30 mouse cellular contexts compared by ENCODE assay signal in genomic region chr13:104908691-104909090, GRCm38 (mm10). TPM values are rescaled to one million over a fixed set of nuclear protein-coding genes. Genes with fewer than 3 reads are reported as not detected.
DNase-seq lines count a peak whose midpoint lies in the region; ATAC-seq and TF ChIP-seq lines count a peak whose summit lies in the region.
"Had no signal": no experiment of that assay in that cellular context is flagged by ENCODE, and none has a peak within 500 bp of the region (broad histone marks: within the 10 kb centered on the region; RNA-seq: fewer than 3 reads in every experiment).

No protein-coding gene starts in this region.

- peak; percentile 14 for DNase-seq in embryo, embryonic 10.5 days (ENCODE audit: low spot score)
- DNase-seq in embryo, embryonic 11 days, result no peak
- DNase-seq in kidney, postnatal 10 days, result peak; percentile 29
- no peak for DNase-seq in kidney, adult 2 months
- DNase-seq in lung, embryonic 14.5 days, result peak; percentile 35
- no peak for DNase-seq in lung, adult 2 months
- peak; percentile 19 for DNase-seq in 3134 (ENCODE audit: extremely low read depth, insufficient read length, low spot score)
- no peak for DNase-seq in cerebellum, adult 9-10 months
- DNase-seq: adrenal gland, adult 2 months; adrenal gland, postnatal 14 days; cerebellum, adult 11-12 months; cerebellum, adult 8-10 months; cerebellum, postnatal 14 days; forebrain, postnatal 0 days; gastrocnemius, adult 2 months; gastrocnemius, postnatal 14 days; heart, adult 18-20 months; heart, postnatal 14 days; heart, postnatal 4 days had no signal

- no peak for TF ChIP-seq CTCF in kidney, adult 2 months (conservative IDR thresholded peaks at IDR 0.05; ENCODE audit: insufficient read depth, insufficient read length, low read depth, low read length)
- no peak for TF ChIP-seq CTCF in lung, embryonic 14.5 days (IDR thresholded peaks at IDR 0.05; ENCODE audit: low read depth)
- no peak for TF ChIP-seq CTCF in lung, adult 2 months (IDR thresholded peaks at IDR 0.05; ENCODE audit: insufficient read depth, low read length)

- no peaks in the 10 kb centered on the region for H3K4me1 ChIP-seq in kidney, adult 2 months (ENCODE audit: control insufficient read depth, insufficient read depth, low read length)
- no peaks in the 10 kb centered on the region for H3K4me1 ChIP-seq in lung, embryonic 14.5 days (ENCODE audit: insufficient read depth)
- H3K4me1 ChIP-seq in lung, adult 2 months (ENCODE audit: control insufficient read depth, insufficient read depth, low read length), result no peaks in the 10 kb centered on the region
- H3K4me1 ChIP-seq: embryonic facial prominence, embryonic 12.5 days; embryonic facial prominence, embryonic 15.5 days had no signal

- H3K27me3 ChIP-seq in kidney, adult 2 months (replicated peaks; ENCODE audit: control insufficient read depth, insufficient read depth, low read length), result no peaks in the 10 kb centered on the region
- H3K27me3 ChIP-seq in lung, embryonic 14.5 days (ENCODE audit: insufficient read depth, low read length), result no peaks in the 10 kb centered on the region
- H3K27me3 ChIP-seq: embryonic facial prominence, embryonic 12.5 days; embryonic facial prominence, embryonic 15.5 days; heart, embryonic 13.5 days had no signal

- no peak overlapping the region for H3K4me3 ChIP-seq in kidney, adult 2 months (ENCODE audit: insufficient read depth, low read depth, low read length)
- H3K4me3 ChIP-seq in lung, embryonic 14.5 days (ENCODE audit: low read depth, low read length), result no peak overlapping the region
- H3K4me3 ChIP-seq in lung, adult 2 months (replicated peaks; ENCODE audit: extremely low read depth, low read depth, low read length), result no peak overlapping the region
- H3K4me3 ChIP-seq: embryonic facial prominence, embryonic 12.5 days; embryonic facial prominence, embryonic 15.5 days; gastrocnemius, adult 2 months; heart, embryonic 10.5 days; heart, embryonic 13.5 days had no signal

- ATAC-seq in lung, embryonic 14.5 days (ENCODE audit: insufficient read depth), result peak; percentile 62; the same call in 1 of the 2 replicates
- ATAC-seq: CD4-positive, CD25-positive, alpha-beta regulatory T cell, adult 4 months; forebrain, embryonic 14.5 days; forebrain, postnatal 0 days had no signal

- no peak for TF ChIP-seq POLR2A in kidney, adult 2 months (IDR thresholded peaks at IDR 0.05; ENCODE audit: low read depth, low read length)
- TF ChIP-seq POLR2A in lung, adult 2 months (IDR thresholded peaks at IDR 0.05; ENCODE audit: borderline replicate concordance, extremely low read depth, low read depth, low read length), result no peak

- 76% methylated on average over 7 of the region's 7 CpGs for WGBS in kidney, adult 2 months
- WGBS in lung, embryonic 14.5 days, result 48% methylated on average over 7 of the region's 7 CpGs
- WGBS in lung, adult 2 months, result 68% methylated on average over 7 of the region's 7 CpGs

- no peak overlapping the region for H3K4me2 ChIP-seq in lung, embryonic 14.5 days
- H3K4me2 ChIP-seq: embryonic facial prominence, embryonic 12.5 days; embryonic facial prominence, embryonic 15.5 days; heart, embryonic 13.5 days; hindbrain, embryonic 14.5 days had no signal

- H3K36me3 ChIP-seq in kidney, adult 2 months (ENCODE audit: control insufficient read depth, insufficient read depth, low read length), result no peaks in the 10 kb centered on the region
- no peaks in the 10 kb centered on the region for H3K36me3 ChIP-seq in lung, embryonic 14.5 days (ENCODE audit: insufficient read depth)
- H3K36me3 ChIP-seq: embryonic facial prominence, embryonic 12.5 days; embryonic facial prominence, embryonic 15.5 days; heart, embryonic 10.5 days; heart, embryonic 13.5 days had no signal

- no peaks in the 10 kb centered on the region for H3K9me3 ChIP-seq in lung, embryonic 14.5 days (ENCODE audit: low read depth, low read length)
- H3K9me3 ChIP-seq: embryonic facial prominence, embryonic 12.5 days; embryonic facial prominence, embryonic 15.5 days; heart, embryonic 10.5 days; heart, embryonic 13.5 days had no signal

- no peak overlapping the region for H3K9ac ChIP-seq in lung, embryonic 14.5 days
- H3K9ac ChIP-seq: embryonic facial prominence, embryonic 12.5 days; embryonic facial prominence, embryonic 15.5 days; forebrain, postnatal 0 days; heart, embryonic 13.5 days; hindbrain, embryonic 14.5 days had no signal

- H3K27ac ChIP-seq in kidney, adult 2 months (ENCODE audit: insufficient read depth, low read depth, low read length), result no peak overlapping the region
- no peak overlapping the region for H3K27ac ChIP-seq in lung, embryonic 14.5 days (ENCODE audit: low read depth)
- H3K27ac ChIP-seq: embryonic facial prominence, embryonic 12.5 days; embryonic facial prominence, embryonic 15.5 days; gastrocnemius, adult 2 months; heart, embryonic 10.5 days; heart, embryonic 13.5 days; hindbrain, embryonic 14.5 days had no signal

RNA-seq across cellular contexts. Expression of gene Shisal2b, which starts 45.0 kb away (rescaled TPM):
- not detected in 2 replicates for polyA plus RNA-seq in kidney, adult 2 months (2012; rRNA removed)
- polyA plus RNA-seq in lung, embryonic 14.5 days (2014; fragmentation: Nextera tagmentation; extraction: Ambion mirVana), result 0.54 TPM in 1 of 2 replicates, not detected in the other
- polyA plus RNA-seq in lung, adult 2 months (2012; rRNA removed), result not detected in 2 replicates
- polyA plus RNA-seq: C2C12; heart, embryonic 16.5 days; hindbrain, embryonic 11.5 days; intestine, embryonic 14.5 days had no signal

Comparison
In these comparisons a context has a peak if more than half of its experiments do, and no peak if none do; other contexts are left out.
1. DNase-seq: peak in embryo, embryonic 10.5 days (single experiment), kidney, postnatal 10 days (single experiment), lung, embryonic 14.5 days (single experiment) and 3134 (single experiment); none in embryo, embryonic 11 days (single experiment), kidney, adult 2 months (single experiment), lung, adult 2 months (single experiment) and cerebellum, adult 9-10 months (single experiment).